Mouse (Mus musculus) kidney, postnatal 25 days (tissue): ENCODE data around the gene Gm4133.
"Not testable (repeated sequence)": the region's sequence is repeated elsewhere in the genome, so short reads cannot be mapped to it uniquely, and the experiment has no call there.

Experiments used
- DNase-seq, 2 experiments: peaks; one replicate each; pipeline ENCODE4 v3.0.0; 2021; ENCODE audit warnings: mixed read lengths in 2 of 2

The Gm4133 gene

GRCm38 (mm10) chr7:20333965-20334364 lies at the start of gene Gm4133:
Gene Gm4133, minus strand, starts transcription at chr7:20334065.
- DNase-seq = not testable (repeated sequence)

- DNase-seq = not testable (repeated sequence)
Measured at GRCm38 (mm10) chr7:20375310-20375709, 41.4 kb upstream of the Gm4133 start, which contains the start of gene Gm5728. Gene Gm5728, minus strand, starts transcription at chr7:20375410.
